Mouse (Mus musculus) liver, embryonic 18 days (tissue): Measurements from ENCODE around the gene Tspan15. TPM values are rescaled to one million over a fixed set of nuclear protein-coding genes. Genes with fewer than 3 reads are reported as not detected.

Experiments used
- polyA plus RNA-seq: library from polyadenylated mRNA; depleted of rRNA; stranded (reverse); fragments of >200 nt; gene quantifications from 2 replicates; pipeline ENCODE4 v1.2.3, GENCODE M21; 2012; rRNA removed

The Tspan15 gene
- 6.8 and 7.6 TPM in 2 replicates for polyA plus RNA-seq

GRCm38 (mm10) chr10:62230708-62231394, at the start of gene Tspan15:
Tspan15 (minus strand) TSS chr10:62231251.

GRCm38 (mm10) chr10:62252000-62252488, 21.0 kb upstream of the Tspan15 start, which contains the start of gene Tacr2:
Tacr2 (plus strand) TSS chr10:62252438.

GRCm38 (mm10) chr10:62143820-62144219, 87.2 kb downstream of the Tspan15 start, which contains the start of gene Fam241b:
Fam241b (minus strand) TSS chr10:62143920.

Other genes with a start within 250 kb of the Tspan15 start
- gene Neurog3, start 98.2 kb downstream of the Tspan15 start, polyA plus RNA-seq, result not detected in 2 replicates
- 0.64 and 0.76 TPM in 2 replicates for gene Fam241b, start 87.3 kb downstream of the Tspan15 start, polyA plus RNA-seq
- gene Tacr2, start 21.2 kb upstream of the Tspan15 start, polyA plus RNA-seq, result 0.02 and 0.08 TPM in 2 replicates
- 34.5 and 38.8 TPM in 2 replicates for gene Hk1, start 148.7 kb upstream of the Tspan15 start, polyA plus RNA-seq
- 5.5 and 9.4 TPM in 2 replicates for gene Hkdc1, start 191.2 kb upstream of the Tspan15 start, polyA plus RNA-seq
- gene 4930507D05Rik, start 218.2 kb upstream of the Tspan15 start, polyA plus RNA-seq, result 0.07 and 0.10 TPM in 2 replicates
- gene Supv3l1, start 218.5 kb upstream of the Tspan15 start, polyA plus RNA-seq, result 11.2 and 12.8 TPM in 2 replicates